26 mouse cellular contexts compared by ENCODE assay signal in genomic region chr17:56666384-56666783, GRCm38 (mm10). TPM values are rescaled to one million over a fixed set of nuclear protein-coding genes. Genes with fewer than 3 reads are reported as not detected.
"Had no signal": no experiment of that assay in that cellular context is flagged by ENCODE, and none has a peak within 500 bp of the region (broad histone marks: within the 10 kb centered on the region; RNA-seq: fewer than 3 reads in every experiment).

No protein-coding gene starts in this region.

- ATAC-seq: hindbrain, embryonic 16.5 days; inflammation-experienced regulatory T-cells, adult 6 months; intestine, embryonic 15.5 days; intestine, postnatal 0 days had no signal

- H3K27ac ChIP-seq: gastrocnemius, adult 2 months; heart, embryonic 10.5 days; hindbrain, embryonic 10.5 days; hindbrain, embryonic 12.5 days; hindbrain, embryonic 14.5 days; intestine, embryonic 15.5 days; kidney, postnatal 0 days; layer of hippocampus, adult 2 months; left cerebral cortex, adult 2 months; limb, embryonic 10.5 days; limb, embryonic 12.5 days had no signal

- DNase-seq: gastrocnemius, adult 2 months; gastrocnemius, postnatal 10 days; gastrocnemius, postnatal 25 days; heart, adult 18-20 months; heart, postnatal 14 days; heart, postnatal 36 days; kidney, adult 18-20 months; kidney, adult 8-10 months; kidney, postnatal 36 days; liver had no signal

- H3K4me3 ChIP-seq: gastrocnemius, adult 2 months; heart, embryonic 10.5 days; heart, embryonic 12.5 days; hindbrain, embryonic 10.5 days; hindbrain, embryonic 12.5 days; intestine, embryonic 15.5 days; layer of hippocampus, adult 2 months; left cerebral cortex, adult 2 months; limb, embryonic 10.5 days; limb, embryonic 12.5 days had no signal

- H3K9ac ChIP-seq: heart, embryonic 12.5 days; hindbrain, embryonic 12.5 days; hindbrain, embryonic 14.5 days; intestine, embryonic 15.5 days; limb, embryonic 12.5 days had no signal

- H3K36me3 ChIP-seq: heart, embryonic 10.5 days; heart, embryonic 12.5 days; hindbrain, embryonic 10.5 days; hindbrain, embryonic 12.5 days; intestine, embryonic 15.5 days; limb, embryonic 10.5 days; limb, embryonic 12.5 days had no signal

- H3K4me2 ChIP-seq: heart, embryonic 12.5 days; hindbrain, embryonic 12.5 days; hindbrain, embryonic 14.5 days; intestine, embryonic 15.5 days; limb, embryonic 12.5 days; liver, embryonic 11.5 days had no signal

- H3K27me3 ChIP-seq: intestine, embryonic 15.5 days had no signal

- H3K9me3 ChIP-seq: heart, embryonic 10.5 days; heart, embryonic 12.5 days; hindbrain, embryonic 10.5 days; hindbrain, embryonic 12.5 days; intestine, embryonic 15.5 days; limb, embryonic 10.5 days; limb, embryonic 12.5 days had no signal

RNA-seq across cellular contexts. Expression of gene Catsperd, which starts 38.4 kb away (rescaled TPM):
- total RNA-seq: gastrocnemius, postnatal 25 days; gastrocnemius, postnatal 4 days; heart, postnatal 14 days; heart, postnatal 36 days had no signal
